Mouse (Mus musculus): ENCODE data around the gene Dera.
"Not testable (repeated sequence)": the region's sequence is repeated elsewhere in the genome, so short reads cannot be mapped to it uniquely, and the experiment has no call there.

The Dera gene

GRCm38 (mm10) chr6:137754056-137754856 is at the start of gene Dera:
Dera (plus strand) TSS chr6:137754546.
- peak; percentile 89 for DNase-seq

GRCm38 (mm10) chr6:137706209-137706608 is 48.1 kb upstream of the Dera start:
- DNase-seq, result no peak

- DNase-seq, result not testable (repeated sequence)
These were observed 45.5 kb upstream of the Dera start for GRCm38 (mm10) chr6:137708726-137709405.

- DNase-seq, result peak; percentile 23
These were observed 43.9 kb upstream of the Dera start for GRCm38 (mm10) chr6:137710179-137711037.

GRCm38 (mm10) chr6:137712654-137713309 is 41.6 kb upstream of the Dera start:
- no peak for DNase-seq

- no peak for DNase-seq
These were observed 41.1 kb upstream of the Dera start for GRCm38 (mm10) chr6:137713310-137713664.

GRCm38 (mm10) chr6:137716802-137717201 is 37.5 kb upstream of the Dera start:
- no peak for DNase-seq

- DNase-seq, result no peak
These were observed 32.0 kb upstream of the Dera start for GRCm38 (mm10) chr6:137722220-137722931.

GRCm38 (mm10) chr6:137723898-137724297 is 30.4 kb upstream of the Dera start:
- peak; percentile 42 for DNase-seq

GRCm38 (mm10) chr6:137734460-137734845 is 19.9 kb upstream of the Dera start:
- peak; percentile 17 for DNase-seq

GRCm38 (mm10) chr6:137734846-137735609 is 19.3 kb upstream of the Dera start, which contains the start of gene Strap:
Strap (plus strand) TSS chr6:137735078.
- DNase-seq, result peak; percentile 96

GRCm38 (mm10) chr6:137735671-137736238 is 18.6 kb upstream of the Dera start:
- DNase-seq, result no peak

GRCm38 (mm10) chr6:137740972-137741371 is 13.4 kb upstream of the Dera start:
- DNase-seq, result no peak

GRCm38 (mm10) chr6:137744700-137745099 is 9.6 kb upstream of the Dera start:
- no peak for DNase-seq

- DNase-seq, result peak; percentile 33
These were observed 7.0 kb upstream of the Dera start for GRCm38 (mm10) chr6:137747174-137747928.

GRCm38 (mm10) chr6:137751551-137752274 is 2.6 kb upstream of the Dera start:
- DNase-seq, result no peak

- DNase-seq, result no peak
These were observed 2.1 kb upstream of the Dera start for GRCm38 (mm10) chr6:137752275-137752655.

- no peak for DNase-seq
These were observed 499 bp downstream of the Dera start for GRCm38 (mm10) chr6:137754857-137755232.

GRCm38 (mm10) chr6:137756310-137756709 is 2.0 kb downstream of the Dera start:
- DNase-seq, result peak; percentile 22

All from lung, postnatal 14 days (tissue).